Mouse (Mus musculus): ENCODE measurements around the gene Gm2026.
"Not testable (repeated sequence)": the region's sequence is repeated elsewhere in the genome, so short reads cannot be mapped to it uniquely, and the experiment has no call there.

Gene Gm2026

GRCm38 (mm10) chr2:175965031-175965430 is at the start of gene Gm2026:
TSS of gene Gm2026 (plus strand) at chr2:175965331.
- DNase-seq (ENCODE audit: low spot score), result not testable (repeated sequence)

- not testable (repeated sequence) for DNase-seq (ENCODE audit: low spot score)
These were observed 34.1 kb upstream of the Gm2026 start, which contains the start of gene Zfp966 for GRCm38 (mm10) chr2:175931000-175931399. TSS of gene Zfp966 (minus strand) at chr2:175931100.
